In genomic region chr6:128021106-128021930, GRCm38 (mm10) we compare ENCODE assay signal across 10 mouse cellular contexts.
DNase-seq lines count a peak whose midpoint lies in the region; ATAC-seq and TF ChIP-seq lines count a peak whose summit lies in the region.
"Had no signal": no experiment of that assay in that cellular context is flagged by ENCODE, and none has a peak within 500 bp of the region (broad histone marks: within the 10 kb centered on the region; RNA-seq: fewer than 3 reads in every experiment).

No protein-coding gene starts in this region.

- H3K4me1 ChIP-seq in heart, embryonic 16.5 days (ENCODE audit: control insufficient read depth, insufficient read depth, low read length) = peaks cover 39% of the 10 kb centered on the region
- peaks cover 76% of the 10 kb centered on the region for H3K4me1 ChIP-seq in embryonic facial prominence, embryonic 15.5 days
- H3K4me1 ChIP-seq in hindbrain, embryonic 15.5 days (replicated peaks) = peaks cover 27% of the 10 kb centered on the region
- no peaks in the 10 kb centered on the region for H3K4me1 ChIP-seq in liver, embryonic 12.5 days

- H3K79me2 ChIP-seq in myocyte (ENCODE audit: control insufficient read depth, insufficient read depth) = peaks cover 25% of the 10 kb centered on the region

- no peaks in the 10 kb centered on the region for H3K27me3 ChIP-seq in heart, embryonic 16.5 days (ENCODE audit: control insufficient read depth, insufficient read depth, low read length)
- H3K27me3 ChIP-seq in embryonic facial prominence, embryonic 15.5 days = no peaks in the 10 kb centered on the region
- no peaks in the 10 kb centered on the region for H3K27me3 ChIP-seq in hindbrain, embryonic 15.5 days
- H3K27me3 ChIP-seq in myocyte (ENCODE audit: control insufficient read depth, insufficient read depth, insufficient read length) = no peaks in the 10 kb centered on the region
- no peaks in the 10 kb centered on the region for H3K27me3 ChIP-seq in liver, embryonic 12.5 days (replicated peaks)

- peak overlapping the region; percentile 24; the same call in 1 of the 2 replicates for H3K4me2 ChIP-seq in heart, embryonic 16.5 days (ENCODE audit: low read depth, low read length)
- peak overlapping the region; percentile 2; the same call in 1 of the 2 replicates for H3K4me2 ChIP-seq in embryonic facial prominence, embryonic 15.5 days (replicated peaks)
- H3K4me2 ChIP-seq in hindbrain, embryonic 15.5 days = no peak overlapping the region
- no peak overlapping the region for H3K4me2 ChIP-seq in myocyte (ENCODE audit: low read depth)
- H3K4me2 ChIP-seq in liver, embryonic 12.5 days = no peak overlapping the region

- H3K9ac ChIP-seq in heart, embryonic 16.5 days (ENCODE audit: low read length) = no peak overlapping the region
- no peak overlapping the region for H3K9ac ChIP-seq in embryonic facial prominence, embryonic 15.5 days
- H3K9ac ChIP-seq in hindbrain, embryonic 15.5 days = no peak overlapping the region
- H3K9ac ChIP-seq in liver, embryonic 12.5 days = no peak overlapping the region

- TF ChIP-seq POLR2A in myocyte (IDR thresholded peaks at IDR 0.05; ENCODE audit: insufficient read length, low read depth) = no peak

- WGBS in heart, embryonic 16.5 days = 31% methylated on average over 9 of the region's 10 CpGs
- 25% methylated on average over 8 of the region's 10 CpGs for WGBS in embryonic facial prominence, embryonic 15.5 days
- WGBS in hindbrain, embryonic 15.5 days = 32% methylated on average over 8 of the region's 10 CpGs
- WGBS in liver, embryonic 12.5 days (ENCODE audit: insufficient replicate concordance) = 56% methylated on average over 10 of the region's 10 CpGs

- H3ac ChIP-seq in myocyte (ENCODE audit: control insufficient read depth, insufficient read length) = no peak overlapping the region

- no peak for DNase-seq in heart, postnatal 4 days
- DNase-seq in urinary bladder, postnatal 10 days (ENCODE audit: low spot score) = no peak
- DNase-seq: adrenal gland, postnatal 14 days; left cerebral cortex, postnatal 4 days had no signal

- H3K36me3 ChIP-seq in heart, embryonic 16.5 days (ENCODE audit: control insufficient read depth, insufficient read depth) = peaks cover 3% of the 10 kb centered on the region; the same call in 1 of the 2 replicates
- H3K36me3 ChIP-seq in embryonic facial prominence, embryonic 15.5 days = no peaks in the 10 kb centered on the region
- no peaks in the 10 kb centered on the region for H3K36me3 ChIP-seq in hindbrain, embryonic 15.5 days
- H3K36me3 ChIP-seq in myocyte (ENCODE audit: control insufficient read depth, insufficient read depth) = peaks cover 8% of the 10 kb centered on the region
- H3K36me3 ChIP-seq in liver, embryonic 12.5 days = no peaks in the 10 kb centered on the region

- peak; percentile 16 for ATAC-seq in heart, embryonic 16.5 days (replicated peaks; ENCODE audit: extremely low read depth, insufficient read depth, low FRiP score)
- ATAC-seq in embryonic facial prominence, embryonic 15.5 days (ENCODE audit: insufficient number of reproducible peaks, low FRiP score, low TSS enrichment, low read depth) = peak; percentile 35; the same call in 1 of the 2 replicates
- ATAC-seq in hindbrain, embryonic 15.5 days (ENCODE audit: low FRiP score, low read depth) = peak; percentile 27
- no peak for ATAC-seq in monocyte, adult 5-6 weeks (replicated peaks; ENCODE audit: insufficient number of reproducible peaks, low FRiP score, low TSS enrichment, poor library complexity, severe bottlenecking)
- no peak for ATAC-seq in liver, embryonic 12.5 days

- H3K9me3 ChIP-seq in heart, embryonic 16.5 days (replicated peaks; ENCODE audit: control insufficient read depth, low read length) = no peaks in the 10 kb centered on the region
- H3K9me3 ChIP-seq in embryonic facial prominence, embryonic 15.5 days (replicated peaks) = no peaks in the 10 kb centered on the region
- no peaks in the 10 kb centered on the region for H3K9me3 ChIP-seq in hindbrain, embryonic 15.5 days
- no peaks in the 10 kb centered on the region for H3K9me3 ChIP-seq in liver, embryonic 12.5 days (replicated peaks)

- no peak overlapping the region for H3K4me3 ChIP-seq in heart, embryonic 16.5 days (ENCODE audit: low read length)
- no peak overlapping the region for H3K4me3 ChIP-seq in embryonic facial prominence, embryonic 15.5 days (replicated peaks)
- H3K4me3 ChIP-seq in hindbrain, embryonic 15.5 days = no peak overlapping the region
- H3K4me3 ChIP-seq in myocyte = no peak overlapping the region
- H3K4me3 ChIP-seq in liver, embryonic 12.5 days = no peak overlapping the region

- peak overlapping the region; percentile 32; the same call in 1 of the 2 replicates for H3K27ac ChIP-seq in heart, embryonic 16.5 days (ENCODE audit: low read length)
- H3K27ac ChIP-seq in embryonic facial prominence, embryonic 15.5 days (replicated peaks) = peak overlapping the region; percentile 49
- H3K27ac ChIP-seq in hindbrain, embryonic 15.5 days (replicated peaks) = 0 out of 2 replicates have a peak overlapping the region, but pooled peaks have one; percentile 13
- no peak overlapping the region for H3K27ac ChIP-seq in liver, embryonic 12.5 days

TF ChIP-seq in myocyte, 11 proteins besides CTCF, POLR2A, EP300 and RAD21:
- TF ChIP-seq SRF (IDR thresholded peaks at IDR 0.05; ENCODE audit: control insufficient read depth, insufficient read length, low read depth) (no peak), POLR2AphosphoS2 (IDR thresholded peaks at IDR 0.05; ENCODE audit: insufficient read length, low read depth) (peak; percentile 16)

Comparison
In these comparisons a context has a peak if more than half of its experiments do, and no peak if none do; other contexts are left out.
1. ATAC-seq: peak in heart, embryonic 16.5 days (single experiment), embryonic facial prominence, embryonic 15.5 days (single experiment) and hindbrain, embryonic 15.5 days (single experiment); none in monocyte, adult 5-6 weeks (single experiment) and liver, embryonic 12.5 days (single experiment).
2. H3K4me2 ChIP-seq: peak in heart, embryonic 16.5 days (single experiment) and embryonic facial prominence, embryonic 15.5 days (single experiment); none in hindbrain, embryonic 15.5 days (single experiment), myocyte (single experiment) and liver, embryonic 12.5 days (single experiment).